ENCODE assay signal across 10 mouse cellular contexts in genomic region chr11:87393855-87394254, GRCm38 (mm10). TPM values are rescaled to one million over a fixed set of nuclear protein-coding genes. Genes with fewer than 3 reads are reported as not detected.
DNase-seq lines count a peak whose midpoint lies in the region; ATAC-seq and TF ChIP-seq lines count a peak whose summit lies in the region.
"Had no signal": no experiment of that assay in that cellular context is flagged by ENCODE, and none has a peak within 500 bp of the region (broad histone marks: within the 10 kb centered on the region; RNA-seq: fewer than 3 reads in every experiment).

No protein-coding gene starts in this region.

- no peak for ATAC-seq in heart, embryonic 12.5 days (ENCODE audit: insufficient number of reproducible peaks, low FRiP score)
- ATAC-seq in midbrain, embryonic 16.5 days: no peak
- ATAC-seq in activated CD4-positive, CD25-positive, alpha-beta regulatory T cell, adult 4 months: no peak

- intact Hi-C loops in heart, adult 2 months (cut with DNase I): loop anchor here (1.0 kb wide), 1 partner anchor 180 kb away; no protein-coding TSS in a partner anchor

- H3K9ac ChIP-seq in heart, adult 2 months (ENCODE audit: low read depth, low read length): no peak overlapping the region
- H3K9ac ChIP-seq in heart, embryonic 12.5 days: no peak overlapping the region
- H3K9ac ChIP-seq in midbrain, embryonic 16.5 days (ENCODE audit: low read depth, low read length): 0 out of 2 replicates have a peak overlapping the region, but pooled peaks have one; percentile 21
- H3K9ac ChIP-seq: hindbrain, embryonic 15.5 days had no signal

- peak; percentile 80 for TF ChIP-seq CTCF in heart, adult 2 months (IDR thresholded peaks at IDR 0.05)
- TF ChIP-seq CTCF in embryonic fibroblast, embryonic 13.5 days (IDR thresholded peaks at IDR 0.05; ENCODE audit: borderline replicate concordance, insufficient read depth, low read length): 0 out of 2 replicates have a peak, but pooled peaks have one; percentile 13

- no peak overlapping the region for H3K4me2 ChIP-seq in heart, embryonic 12.5 days
- no peak overlapping the region for H3K4me2 ChIP-seq in midbrain, embryonic 16.5 days (ENCODE audit: low read length)
- H3K4me2 ChIP-seq: hindbrain, embryonic 15.5 days had no signal

- H3K9me3 ChIP-seq in heart, embryonic 12.5 days (replicated peaks): no peaks in the 10 kb centered on the region
- no peaks in the 10 kb centered on the region for H3K9me3 ChIP-seq in midbrain, embryonic 16.5 days (replicated peaks; ENCODE audit: control insufficient read depth, low read length, poor library complexity, severe bottlenecking)
- H3K9me3 ChIP-seq: hindbrain, embryonic 15.5 days had no signal

- no peaks in the 10 kb centered on the region for H3K4me1 ChIP-seq in heart, adult 2 months (ENCODE audit: control insufficient read depth, insufficient read depth, low read length)
- H3K4me1 ChIP-seq in heart, embryonic 12.5 days (replicated peaks): no peaks in the 10 kb centered on the region
- H3K4me1 ChIP-seq in embryonic fibroblast, embryonic 13.5 days (ENCODE audit: control insufficient read depth, insufficient read depth, low read length): no peaks in the 10 kb centered on the region
- H3K4me1 ChIP-seq in midbrain, embryonic 16.5 days (ENCODE audit: control insufficient read depth, insufficient read depth, low read length): no peaks in the 10 kb centered on the region
- H3K4me1 ChIP-seq: hindbrain, embryonic 15.5 days had no signal

- DNase-seq in heart, adult 2 months: no peak
- peak; percentile 60 for DNase-seq in A20 (ENCODE audit: low read depth, low spot score)
- DNase-seq in adrenal gland, adult 2 months: peak; percentile 30
- peak; percentile 48 to 74 for DNase-seq in layer of hippocampus, postnatal 10 days (ENCODE audit: low spot score in 2 of 2)

- H3K27me3 ChIP-seq in heart, adult 2 months (ENCODE audit: control insufficient read depth, insufficient read depth, low read length): no peaks in the 10 kb centered on the region
- no peaks in the 10 kb centered on the region for H3K27me3 ChIP-seq in heart, embryonic 12.5 days (replicated peaks)
- H3K27me3 ChIP-seq in midbrain, embryonic 16.5 days (ENCODE audit: control insufficient read depth, insufficient read depth, low read depth, low read length): no peaks in the 10 kb centered on the region
- H3K27me3 ChIP-seq: hindbrain, embryonic 15.5 days had no signal

- H3K36me3 ChIP-seq in heart, adult 2 months (ENCODE audit: control insufficient read depth, insufficient read depth, low read length): no peaks in the 10 kb centered on the region
- H3K36me3 ChIP-seq in heart, embryonic 12.5 days: peaks cover 12% of the 10 kb centered on the region
- no peaks in the 10 kb centered on the region for H3K36me3 ChIP-seq in midbrain, embryonic 16.5 days (ENCODE audit: control insufficient read depth, insufficient read depth, low read length)
- H3K36me3 ChIP-seq: hindbrain, embryonic 15.5 days had no signal

- 19% methylated on average over 1 of the region's 1 CpGs for WGBS in heart, adult 2 months
- 45% methylated on average over 1 of the region's 1 CpGs for WGBS in heart, embryonic 12.5 days
- WGBS in midbrain, embryonic 16.5 days: 33% methylated on average over 1 of the region's 1 CpGs

- no peak overlapping the region for H3K27ac ChIP-seq in heart, adult 2 months
- H3K27ac ChIP-seq in heart, embryonic 12.5 days (ENCODE audit: poor library complexity, severe bottlenecking): no peak overlapping the region
- no peak overlapping the region for H3K27ac ChIP-seq in embryonic fibroblast, embryonic 13.5 days (ENCODE audit: insufficient read depth, low read length)
- no peak overlapping the region for H3K27ac ChIP-seq in midbrain, embryonic 16.5 days (ENCODE audit: low read length)
- H3K27ac ChIP-seq: hindbrain, embryonic 15.5 days had no signal

- H3K4me3 ChIP-seq in heart, adult 2 months: no peak overlapping the region
- no peak overlapping the region for H3K4me3 ChIP-seq in heart, embryonic 12.5 days
- no peak overlapping the region for H3K4me3 ChIP-seq in embryonic fibroblast, embryonic 13.5 days (ENCODE audit: insufficient read depth, low read length)
- H3K4me3 ChIP-seq in midbrain, embryonic 16.5 days (ENCODE audit: low read depth, low read length): no peak overlapping the region
- H3K4me3 ChIP-seq: hindbrain, embryonic 15.5 days; myocyte had no signal

- no peak for TF ChIP-seq POLR2A in heart, adult 2 months (IDR thresholded peaks at IDR 0.05; ENCODE audit: insufficient read depth, low read depth, low read length)
- no peak for TF ChIP-seq POLR2A in embryonic fibroblast, embryonic 13.5 days (IDR thresholded peaks at IDR 0.05; ENCODE audit: low read depth, low read length)

- no peak for TF ChIP-seq EP300 in heart, adult 2 months (IDR thresholded peaks at IDR 0.05; ENCODE audit: insufficient read depth, low read depth, low read length)

- no peaks in the 10 kb centered on the region for H3K79me2 ChIP-seq in heart, adult 2 months (replicated peaks; ENCODE audit: control insufficient read depth, insufficient read depth, low read length)

RNA-seq across cellular contexts. Expression of gene Rad51c, which starts 10.9 kb away (rescaled TPM):
- 1 to 10 TPM in 1 of 2 experiments, under 1 TPM in 1; 0.89 to 1.7 TPM for total RNA-seq in heart, adult 2 months (2021)
- 0.35 and 0.97 TPM in 2 replicates for polyA plus RNA-seq in heart, adult 2 months (2012; rRNA removed)
- polyA plus RNA-seq in heart, embryonic 12.5 days (2016; fragmentation: Nextera tagmentation; extraction: Ambion mirVana): 10.8 and 11.5 TPM in 2 replicates
- 1 to 10 TPM; 1.6 to 2.2 TPM for total RNA-seq in adrenal gland, adult 2 months (2021)
- polyA plus RNA-seq in adrenal gland, adult 2 months (2012; rRNA removed): 0.13 and 0.15 TPM in 2 replicates
- 5.0 and 8.6 TPM in 2 replicates for polyA plus RNA-seq in embryonic fibroblast, embryonic 13.5 days (2011; ENCODE audit: insufficient read length, low read depth, missing spikeins)
- total RNA-seq in layer of hippocampus, postnatal 10 days (2021): 1 to 10 TPM; 4.1 to 4.7 TPM
- polyA plus RNA-seq in midbrain, embryonic 16.5 days (2015; fragmentation: Nextera tagmentation; extraction: Ambion mirVana): 3.6 and 4.0 TPM in 2 replicates
- polyA plus RNA-seq in activated CD4-positive, CD25-positive, alpha-beta regulatory T cell, adult 4 months (2017; shearing (Covaris generic)): 1 to 10 TPM; 1.2 to 1.6 TPM

RNA-seq across cellular contexts. Expression of gene Tex14, which starts 11.0 kb away (rescaled TPM):
- total RNA-seq in heart, adult 2 months (2021): under 1 TPM in 1 of 2 experiments, not detected in 1; 0.23 TPM
- 0.08 and 0.35 TPM in 2 replicates for polyA plus RNA-seq in heart, adult 2 months (2012; rRNA removed)
- polyA plus RNA-seq in heart, embryonic 12.5 days (2016; fragmentation: Nextera tagmentation; extraction: Ambion mirVana): 0.27 and 0.45 TPM in 2 replicates
- 1 to 10 TPM in 1 of 2 experiments, under 1 TPM in 1; 0.35 to 1.3 TPM for total RNA-seq in adrenal gland, adult 2 months (2021)
- 0.03 and 0.08 TPM in 2 replicates for polyA plus RNA-seq in adrenal gland, adult 2 months (2012; rRNA removed)
- 0.11 and 0.30 TPM in 2 replicates for polyA plus RNA-seq in embryonic fibroblast, embryonic 13.5 days (2011; ENCODE audit: insufficient read length, low read depth, missing spikeins)
- under 1 TPM; 0.22 to 0.48 TPM for total RNA-seq in layer of hippocampus, postnatal 10 days (2021)
- 0.29 and 0.39 TPM in 2 replicates for polyA plus RNA-seq in midbrain, embryonic 16.5 days (2015; fragmentation: Nextera tagmentation; extraction: Ambion mirVana)
- under 1 TPM; 0.22 to 0.58 TPM for polyA plus RNA-seq in activated CD4-positive, CD25-positive, alpha-beta regulatory T cell, adult 4 months (2017; shearing (Covaris generic))

RNA-seq across cellular contexts. Expression of gene Ppm1e, which starts 35.0 kb away (rescaled TPM):
- total RNA-seq in heart, adult 2 months (2021): 1 to 10 TPM; 6.3 to 6.9 TPM
- polyA plus RNA-seq in heart, adult 2 months (2012; rRNA removed): 1.8 and 4.4 TPM in 2 replicates
- polyA plus RNA-seq in heart, embryonic 12.5 days (2016; fragmentation: Nextera tagmentation; extraction: Ambion mirVana): 3.8 and 5.4 TPM in 2 replicates
- total RNA-seq in adrenal gland, adult 2 months (2021): 10 to 100 TPM; 21.6 to 28.1 TPM
- polyA plus RNA-seq in adrenal gland, adult 2 months (2012; rRNA removed): 5.5 and 5.9 TPM in 2 replicates
- 1.4 and 1.6 TPM in 2 replicates for polyA plus RNA-seq in embryonic fibroblast, embryonic 13.5 days (2011; ENCODE audit: insufficient read length, low read depth, missing spikeins)
- total RNA-seq in layer of hippocampus, postnatal 10 days (2021): 100 to 1,000 TPM; 251 to 257 TPM
- 24.1 and 25.8 TPM in 2 replicates for polyA plus RNA-seq in midbrain, embryonic 16.5 days (2015; fragmentation: Nextera tagmentation; extraction: Ambion mirVana)
- polyA plus RNA-seq in activated CD4-positive, CD25-positive, alpha-beta regulatory T cell, adult 4 months (2017; shearing (Covaris generic)): under 1 TPM; 0.32 to 0.85 TPM

Comparison
In these comparisons a context has a peak if more than half of its experiments do, and no peak if none do; other contexts are left out.
1. DNase-seq: peak in A20 (single experiment), adrenal gland, adult 2 months (single experiment) and layer of hippocampus, postnatal 10 days (2 of 2); none in heart, adult 2 months (0 of 2).